Mouse (Mus musculus): ENCODE results near the gene Pdpn. TPM values are rescaled to one million over a fixed set of nuclear protein-coding genes. Genes with fewer than 3 reads are reported as not detected.

Pdpn gene
- 4.6 TPM for polyA plus RNA-seq (2014; fragmentation: Illumina TruSeq; extraction: RNeasy Lipid Tissue Mini Kit (QIAGEN cat#74804); ENCODE audit: low read depth, low replicate concordance)

GRCm38 (mm10) chr4:143299325-143300070 is at the start of gene Pdpn:
TSS of gene Pdpn (minus strand) at chr4:143299564.

Other genes starting within 250 kb of the Pdpn start
- 20.9 TPM for gene Prdm2, start 86.6 kb downstream of the Pdpn start, polyA plus RNA-seq (2014; fragmentation: Illumina TruSeq; extraction: RNeasy Lipid Tissue Mini Kit (QIAGEN cat#74804); ENCODE audit: low read depth, low replicate concordance)
- not detected for gene Lrrc38, start 50.2 kb upstream of the Pdpn start, polyA plus RNA-seq (2014; fragmentation: Illumina TruSeq; extraction: RNeasy Lipid Tissue Mini Kit (QIAGEN cat#74804); ENCODE audit: low read depth, low replicate concordance)
- gene Pramel1, start 94.9 kb upstream of the Pdpn start, polyA plus RNA-seq (2014; fragmentation: Illumina TruSeq; extraction: RNeasy Lipid Tissue Mini Kit (QIAGEN cat#74804); ENCODE audit: low read depth, low replicate concordance): not detected
- 17.4 TPM for gene Pramef8, start 112.9 kb upstream of the Pdpn start, polyA plus RNA-seq (2014; fragmentation: Illumina TruSeq; extraction: RNeasy Lipid Tissue Mini Kit (QIAGEN cat#74804); ENCODE audit: low read depth, low replicate concordance)
- gene Oog4, start 150.8 kb upstream of the Pdpn start, polyA plus RNA-seq (2014; fragmentation: Illumina TruSeq; extraction: RNeasy Lipid Tissue Mini Kit (QIAGEN cat#74804); ENCODE audit: low read depth, low replicate concordance): not detected
- not detected for gene Gm13043, start 211.8 kb upstream of the Pdpn start, polyA plus RNA-seq (2014; fragmentation: Illumina TruSeq; extraction: RNeasy Lipid Tissue Mini Kit (QIAGEN cat#74804); ENCODE audit: low read depth, low replicate concordance)
- gene Gm13040, start 236.4 kb upstream of the Pdpn start, polyA plus RNA-seq (2014; fragmentation: Illumina TruSeq; extraction: RNeasy Lipid Tissue Mini Kit (QIAGEN cat#74804); ENCODE audit: low read depth, low replicate concordance): not detected

Data from adrenal gland, adult 10 weeks (tissue).